Mouse (Mus musculus): ENCODE data around the gene Tradd.

Tradd gene

DNA sequence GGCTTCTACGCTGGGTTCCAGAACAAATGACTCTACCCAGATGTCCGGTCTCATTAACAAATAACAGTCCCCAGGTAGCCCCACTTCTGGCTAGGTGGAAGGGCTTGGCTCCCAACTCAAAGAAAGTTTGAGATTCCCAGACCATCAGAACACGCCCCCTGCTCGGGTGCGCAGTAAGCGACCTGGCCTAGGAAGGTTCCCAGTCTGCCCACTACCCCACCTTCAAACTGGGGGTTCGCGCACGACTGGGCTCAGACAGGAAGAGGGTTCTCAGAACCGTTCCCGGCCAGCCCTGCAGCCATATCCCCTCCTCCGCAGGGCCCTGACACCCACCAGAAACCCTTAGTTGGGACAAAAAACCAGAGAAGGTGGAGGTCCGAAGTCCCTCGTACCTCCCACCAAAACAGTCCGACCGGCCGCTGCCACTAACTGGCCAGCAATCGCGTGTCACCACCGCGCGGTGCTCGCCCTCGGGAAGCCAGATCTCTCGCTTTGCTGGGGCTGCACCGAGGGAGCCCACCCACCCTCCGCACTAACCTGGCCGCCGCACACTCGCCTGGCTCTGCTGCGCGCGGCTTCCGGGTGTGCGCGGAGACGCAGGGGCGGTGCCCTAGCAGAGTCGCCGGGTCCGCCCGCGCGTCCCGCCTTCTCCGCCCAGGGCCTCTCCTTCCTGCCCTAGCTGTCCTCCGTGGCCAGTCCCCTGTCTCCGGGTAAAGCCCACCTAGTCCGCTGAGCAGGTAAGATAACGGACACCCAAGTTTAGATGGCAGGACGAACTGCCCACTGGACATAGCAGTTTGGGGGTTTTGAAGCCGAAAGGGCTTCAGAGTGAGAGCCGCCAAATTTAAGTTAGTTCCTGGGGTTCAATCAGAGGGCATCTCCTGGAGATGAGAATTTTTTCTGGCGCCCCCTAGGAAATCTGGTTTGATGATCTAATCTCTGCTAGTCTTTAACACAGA is at the start of gene Tradd, which contains the start of gene Fbxl8:
Gene Tradd, minus strand, starts transcription at position 586 of the 959 bp plus-strand sequence.
Gene Fbxl8, plus strand, starts transcription at position 625 of the 959 bp plus-strand sequence.
- DNase-seq (ENCODE audit: low read depth, low spot score), result peak; percentile 62

- no peak for DNase-seq (ENCODE audit: low read depth, low spot score)
Measured at GRCm38 (mm10) chr8:105313622-105314402, 49.4 kb upstream of the Tradd start.

DNA sequence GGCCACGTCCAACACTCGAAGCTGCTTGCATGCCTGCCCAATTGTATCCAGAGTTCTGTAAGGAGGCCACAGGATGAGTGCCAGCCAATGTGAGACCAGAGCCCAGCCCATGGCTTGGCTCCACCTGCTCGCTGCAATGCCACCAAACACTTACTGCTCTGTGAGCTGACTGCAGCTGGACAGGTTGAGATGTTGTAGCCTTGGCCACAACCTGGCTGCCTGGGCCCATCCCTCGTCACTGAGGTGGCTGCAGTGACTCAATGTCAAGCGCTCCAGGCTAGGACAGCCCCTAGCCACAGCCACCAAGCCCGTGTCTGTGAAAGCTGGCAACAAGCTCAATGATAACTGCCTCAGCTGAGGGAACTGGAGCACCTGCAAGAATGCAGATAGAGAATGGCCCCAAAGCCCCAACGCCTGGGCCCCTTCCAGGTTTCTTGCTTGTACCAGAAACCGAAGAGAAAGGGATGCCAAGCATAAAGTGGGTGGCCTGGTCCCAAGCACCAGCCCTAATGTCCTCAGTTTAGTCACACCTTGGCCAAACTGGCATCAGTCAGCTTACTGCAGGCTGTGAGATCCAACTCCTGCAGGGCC is 48.6 kb upstream of the Tradd start:
- no peak for DNase-seq (ENCODE audit: low read depth, low spot score)

GRCm38 (mm10) chr8:105311718-105312117 is 47.3 kb upstream of the Tradd start:
- no peak for DNase-seq (ENCODE audit: low read depth, low spot score)

DNA sequence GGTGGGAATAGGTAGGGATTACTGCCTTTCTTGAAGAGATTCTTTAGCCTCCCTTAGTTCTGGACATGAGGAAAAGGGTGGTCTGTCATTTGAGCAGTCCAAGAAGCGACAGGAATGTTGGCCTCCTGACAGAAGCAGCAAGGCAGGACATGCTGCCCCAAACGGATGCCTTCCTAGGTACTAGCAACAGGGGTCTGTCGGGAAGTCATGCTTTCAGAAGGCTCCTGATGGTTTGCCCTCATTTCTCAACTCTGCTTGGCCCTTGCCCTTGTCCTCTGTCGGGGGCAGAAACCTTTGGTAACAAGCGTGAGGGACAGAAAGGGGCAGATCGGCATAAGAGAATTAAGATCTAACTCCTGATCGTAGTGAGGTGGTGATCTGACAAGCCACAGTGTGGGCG is 45.7 kb upstream of the Tradd start:
- no peak for DNase-seq (ENCODE audit: low read depth, low spot score)

- no peak for DNase-seq (ENCODE audit: low read depth, low spot score)
Measured at GRCm38 (mm10) chr8:105309142-105309847, 44.9 kb upstream of the Tradd start.

- no peak for DNase-seq (ENCODE audit: low read depth, low spot score)
Measured at GRCm38 (mm10) chr8:105308428-105308827, 44.0 kb upstream of the Tradd start.

DNA sequence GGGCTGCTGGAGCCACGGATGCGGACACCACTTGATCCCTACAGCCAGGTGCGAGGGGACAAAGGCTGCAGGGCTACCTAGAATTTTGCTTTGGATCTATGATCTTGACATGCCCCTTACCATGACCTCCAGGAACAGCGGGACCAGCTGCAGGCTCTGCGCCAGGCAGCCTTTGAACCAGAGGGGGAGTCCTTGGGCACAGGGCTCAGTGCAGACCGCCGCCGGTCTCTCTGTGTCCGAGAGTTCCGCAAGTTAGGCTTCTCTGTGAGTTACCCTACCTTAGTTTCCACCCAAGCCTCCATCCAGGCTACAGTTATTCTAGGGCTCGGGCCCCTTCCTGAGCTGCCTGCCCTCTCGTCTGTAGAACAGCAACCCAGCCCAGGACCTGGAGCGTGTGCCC is 43.3 kb upstream of the Tradd start:
- no peak for DNase-seq (ENCODE audit: low read depth, low spot score)

DNA sequence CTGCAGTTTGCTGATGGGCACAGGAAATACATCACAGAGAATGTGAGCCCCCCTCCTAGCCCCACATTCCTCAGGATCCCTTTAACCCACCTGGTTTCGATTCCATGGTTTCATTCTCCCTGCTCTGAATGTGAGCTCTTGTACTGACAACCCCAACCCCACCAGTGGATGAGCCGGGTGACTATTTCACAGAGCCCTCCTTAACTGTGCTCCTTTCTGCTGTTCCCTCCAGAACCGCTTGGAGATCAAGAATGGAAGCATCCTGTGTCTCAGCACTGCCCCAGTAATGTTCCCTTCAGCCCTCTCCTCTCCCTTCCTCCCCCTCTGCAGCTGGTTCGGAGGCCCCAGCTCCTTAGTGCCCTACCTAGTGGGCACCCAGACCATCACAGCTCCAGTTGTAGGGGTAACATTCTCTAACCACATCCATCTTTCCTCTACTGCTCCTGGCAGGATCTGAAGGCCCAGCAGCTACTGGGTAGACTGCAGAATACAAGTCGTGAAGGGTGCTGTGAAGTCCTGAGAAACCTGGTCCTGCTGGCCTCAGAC is 41.8 kb upstream of the Tradd start:
- peak; percentile 36 for DNase-seq (ENCODE audit: low read depth, low spot score)

DNA sequence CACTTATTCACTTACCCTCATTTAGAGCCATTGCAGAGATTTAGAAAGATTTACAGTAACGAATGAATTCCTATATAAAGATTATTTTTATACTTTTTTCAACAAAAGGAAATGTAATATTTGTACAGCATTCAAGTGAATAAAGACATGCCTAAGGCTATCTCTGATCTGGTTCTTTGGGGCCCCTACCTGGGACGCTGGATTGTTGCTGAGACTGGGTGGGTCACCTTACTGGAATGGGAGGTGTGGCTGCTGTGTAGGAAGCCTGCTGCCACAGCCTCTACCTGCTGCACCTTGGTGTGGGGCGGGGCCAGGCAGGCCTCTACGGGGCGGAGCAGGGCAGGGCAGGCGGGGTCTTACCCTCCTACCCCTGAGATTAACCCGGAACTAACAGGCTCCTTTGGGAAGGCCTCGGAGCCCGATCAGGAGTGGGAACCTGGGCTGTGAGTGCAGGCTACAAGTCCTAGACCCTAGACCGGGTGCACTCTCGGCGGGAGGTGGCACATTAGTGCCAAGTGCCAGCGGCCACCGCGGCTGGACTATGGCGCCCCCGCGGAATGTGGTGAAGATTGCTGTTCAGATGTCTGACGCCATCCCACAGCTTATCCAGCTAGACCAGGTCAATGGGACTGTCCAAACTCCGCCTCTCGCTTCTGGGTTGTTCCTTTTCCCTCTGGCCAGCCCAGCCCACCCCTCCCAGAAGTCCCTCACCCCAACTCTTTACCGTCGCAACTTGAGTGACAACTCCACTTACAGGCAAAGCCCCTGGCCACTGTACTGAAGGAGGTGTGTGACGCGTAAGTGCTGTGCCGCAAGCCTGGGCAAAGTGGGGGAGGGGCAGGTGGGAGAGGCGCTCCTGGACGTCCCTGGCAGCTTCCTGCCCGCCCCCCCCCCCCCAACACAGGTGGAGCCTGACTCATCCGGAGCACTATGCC is 41.1 kb upstream of the Tradd start, which contains the start of gene Elmo3:
Gene Elmo3, plus strand, starts transcription at position 391 of the 935 bp plus-strand sequence.
- peak; percentile 81 for DNase-seq (ENCODE audit: low read depth, low spot score)

- DNase-seq (ENCODE audit: low read depth, low spot score), result no peak
Measured at GRCm38 (mm10) chr8:105304325-105305210, 40.2 kb upstream of the Tradd start.

- no peak for DNase-seq (ENCODE audit: low read depth, low spot score)
Measured at GRCm38 (mm10) chr8:105303874-105304273, 39.5 kb upstream of the Tradd start.

- DNase-seq (ENCODE audit: low read depth, low spot score), result no peak
Measured at GRCm38 (mm10) chr8:105303396-105303795, 39.0 kb upstream of the Tradd start.

DNA sequence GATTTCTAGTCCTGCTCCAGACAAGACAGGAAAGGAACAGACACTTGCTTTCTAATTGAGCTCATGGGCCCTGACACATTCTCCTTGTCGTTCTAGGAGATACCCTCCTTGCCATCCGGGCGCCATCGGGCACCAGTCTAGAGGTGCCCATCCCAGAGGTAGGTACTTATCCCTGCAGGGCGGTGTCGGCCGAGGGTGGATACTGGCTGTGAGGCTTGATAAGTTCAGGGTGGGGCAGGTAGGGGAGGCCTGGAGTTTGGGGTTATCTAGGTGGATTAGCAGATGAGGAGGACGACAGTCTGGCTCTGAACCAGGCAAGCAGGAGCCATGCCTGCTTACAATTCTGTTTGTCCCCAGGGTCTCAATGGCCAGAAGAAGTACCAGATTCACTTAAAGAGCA is 35.6 kb upstream of the Tradd start:
- no peak for DNase-seq (ENCODE audit: low read depth, low spot score)

- DNase-seq (ENCODE audit: low read depth, low spot score), result no peak
Measured at GRCm38 (mm10) chr8:105298351-105299252, 34.2 kb upstream of the Tradd start.

- peak; percentile 94 for DNase-seq (ENCODE audit: low read depth, low spot score)
Measured at GRCm38 (mm10) chr8:105297511-105298192, 33.2 kb upstream of the Tradd start, which contains the start of gene E2f4. Gene E2f4 (plus strand): TSS chr8:105297663.
